Mouse (Mus musculus) adrenal gland, adult (tissue): Measurements from ENCODE around the gene Caskin2.

ENCODE experiments used
- DNase-seq, 2 experiments: peaks; one replicate each; pipeline ENCODE4 v3.0.0; 2022 to 2023; ENCODE audit warnings: low spot score in 1 of 2; ENCODE audit not compliant: inconsistent age in 2 of 2

Gene Caskin2

GRCm38 (mm10) chr11:115807971-115808370, 5.5 kb downstream of the Caskin2 start:
- peak in 1 of 2 experiments; percentile 23 for DNase-seq

GRCm38 (mm10) chr11:115807306-115807705, 6.1 kb downstream of the Caskin2 start:
- peak in 1 of 2 experiments; percentile 9 for DNase-seq

GRCm38 (mm10) chr11:115806154-115806553, 7.3 kb downstream of the Caskin2 start:
- peak in 1 of 2 experiments; percentile 35 for DNase-seq

DNA sequence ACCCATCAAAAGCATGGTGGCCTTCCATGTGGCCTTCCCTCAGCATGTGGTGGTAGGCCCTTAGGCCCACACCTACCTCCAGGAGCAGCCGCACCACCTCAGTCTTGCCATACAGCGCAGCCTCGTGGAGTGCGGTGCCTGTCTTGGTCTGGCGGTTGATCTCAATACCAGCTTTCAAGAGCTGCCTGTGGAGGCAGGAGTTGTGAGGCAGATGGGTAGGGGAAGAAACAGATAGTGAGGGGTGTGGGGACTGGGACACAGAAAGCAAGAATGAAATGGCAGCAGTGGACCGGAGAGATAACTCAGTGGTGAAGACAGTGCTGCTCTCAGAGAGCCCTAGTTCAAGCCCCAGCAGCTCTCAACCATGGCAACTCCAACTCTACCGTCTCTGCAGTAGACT, 8.4 kb downstream of the Caskin2 start:
- peak in 1 of 2 experiments; percentile 11 for DNase-seq

- peak in 1 of 2 experiments; percentile 29 for DNase-seq
Measured at GRCm38 (mm10) chr11:115803072-115803709, 10.2 kb downstream of the Caskin2 start.

DNA sequence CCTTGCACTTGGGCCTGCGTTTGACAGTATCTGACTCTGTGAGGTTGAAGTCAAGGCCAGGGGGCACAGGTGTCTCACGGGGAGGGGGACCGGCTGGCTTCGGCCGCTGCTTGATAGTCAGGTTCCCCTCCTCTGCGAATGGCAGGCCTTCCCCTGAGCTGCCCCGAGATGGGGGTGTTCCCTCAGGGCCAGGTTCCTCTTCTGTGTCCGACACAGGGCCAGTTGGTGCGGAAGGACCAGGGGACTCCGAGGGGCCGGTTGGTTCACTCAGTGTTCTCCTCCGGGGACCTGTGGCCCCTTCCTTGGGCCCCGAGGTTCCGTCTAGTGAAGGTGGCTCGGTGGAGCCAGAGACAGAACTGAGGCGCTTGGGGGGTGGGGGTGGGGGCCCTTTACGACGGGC, 12.5 kb downstream of the Caskin2 start:
- DNase-seq: peak in 1 of 2 experiments; percentile 12

GRCm38 (mm10) chr11:115797665-115798064, 15.8 kb downstream of the Caskin2 start:
- no peak for DNase-seq

DNA sequence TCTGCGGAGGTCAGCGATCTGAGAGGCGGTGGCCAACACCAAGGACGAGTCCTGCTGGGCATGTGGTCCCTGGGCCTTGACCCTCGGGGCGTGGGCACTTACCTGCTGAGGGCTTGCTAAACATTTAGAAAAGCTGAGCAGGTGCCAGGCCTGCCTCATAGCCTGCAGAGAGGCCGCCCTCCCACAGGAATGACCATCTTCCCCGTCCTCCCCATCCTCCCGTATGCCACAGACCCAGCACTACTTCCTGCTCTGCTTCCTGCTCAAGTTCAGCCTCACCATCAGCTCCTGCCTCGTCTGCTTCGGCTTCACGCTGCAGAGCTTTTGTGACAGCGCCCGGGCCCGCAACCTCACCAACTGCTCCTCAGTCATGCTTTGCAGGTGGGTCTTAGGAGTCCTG, 16.5 kb downstream of the Caskin2 start:
- no peak for DNase-seq

- DNase-seq: peak; percentile 87 to 91
Measured at GRCm38 (mm10) chr11:115792353-115792752, 21.1 kb downstream of the Caskin2 start.

DNA sequence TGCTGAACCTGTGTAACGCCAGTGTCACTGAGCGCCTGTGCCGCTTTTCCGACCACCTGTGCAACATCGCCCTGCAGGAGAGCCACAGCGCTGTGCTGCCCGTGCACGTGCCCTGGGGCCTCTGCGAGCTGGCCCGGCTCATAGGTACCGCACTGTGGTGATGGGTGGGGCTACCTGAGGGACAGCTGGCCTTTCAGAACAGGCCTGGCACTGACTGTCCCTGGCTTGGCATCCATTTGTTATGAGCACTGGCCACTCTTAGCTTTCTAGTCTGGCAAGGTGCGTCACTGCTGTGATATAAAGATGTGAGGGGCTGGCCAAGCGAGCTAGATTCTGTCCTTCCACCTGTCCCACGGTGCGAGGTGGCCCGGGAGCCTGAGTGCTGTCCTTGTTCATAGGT, 21.5 kb downstream of the Caskin2 start:
- no peak for DNase-seq

DNA sequence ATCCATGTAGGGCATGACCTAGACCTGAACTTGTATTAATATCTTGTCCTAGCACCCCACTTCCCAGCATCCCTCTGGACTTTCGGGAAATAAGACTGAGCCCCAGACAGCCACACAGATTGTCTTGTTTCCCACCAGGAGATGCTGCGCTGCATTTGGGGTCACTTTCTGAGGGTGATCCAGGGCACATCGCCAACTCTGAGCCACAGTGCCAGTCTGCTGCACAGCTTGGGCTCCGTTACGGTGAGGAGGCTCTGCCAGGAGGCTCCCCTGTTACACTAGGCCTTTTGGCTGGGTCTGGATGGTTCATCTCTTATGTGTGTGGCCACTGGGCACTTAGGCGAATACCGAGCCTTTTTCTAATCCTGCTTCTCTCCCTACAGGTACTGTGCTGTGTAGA, 23.7 kb downstream of the Caskin2 start:
- DNase-seq: no peak

- DNase-seq: no peak
Measured at GRCm38 (mm10) chr11:115786473-115786872, 27.0 kb downstream of the Caskin2 start.

GRCm38 (mm10) chr11:115780141-115781070, 33.0 kb downstream of the Caskin2 start:
- peak in 1 of 2 experiments; percentile 72 for DNase-seq

GRCm38 (mm10) chr11:115779038-115779571, 34.3 kb downstream of the Caskin2 start:
- DNase-seq: peak; percentile 93 to 96

DNA sequence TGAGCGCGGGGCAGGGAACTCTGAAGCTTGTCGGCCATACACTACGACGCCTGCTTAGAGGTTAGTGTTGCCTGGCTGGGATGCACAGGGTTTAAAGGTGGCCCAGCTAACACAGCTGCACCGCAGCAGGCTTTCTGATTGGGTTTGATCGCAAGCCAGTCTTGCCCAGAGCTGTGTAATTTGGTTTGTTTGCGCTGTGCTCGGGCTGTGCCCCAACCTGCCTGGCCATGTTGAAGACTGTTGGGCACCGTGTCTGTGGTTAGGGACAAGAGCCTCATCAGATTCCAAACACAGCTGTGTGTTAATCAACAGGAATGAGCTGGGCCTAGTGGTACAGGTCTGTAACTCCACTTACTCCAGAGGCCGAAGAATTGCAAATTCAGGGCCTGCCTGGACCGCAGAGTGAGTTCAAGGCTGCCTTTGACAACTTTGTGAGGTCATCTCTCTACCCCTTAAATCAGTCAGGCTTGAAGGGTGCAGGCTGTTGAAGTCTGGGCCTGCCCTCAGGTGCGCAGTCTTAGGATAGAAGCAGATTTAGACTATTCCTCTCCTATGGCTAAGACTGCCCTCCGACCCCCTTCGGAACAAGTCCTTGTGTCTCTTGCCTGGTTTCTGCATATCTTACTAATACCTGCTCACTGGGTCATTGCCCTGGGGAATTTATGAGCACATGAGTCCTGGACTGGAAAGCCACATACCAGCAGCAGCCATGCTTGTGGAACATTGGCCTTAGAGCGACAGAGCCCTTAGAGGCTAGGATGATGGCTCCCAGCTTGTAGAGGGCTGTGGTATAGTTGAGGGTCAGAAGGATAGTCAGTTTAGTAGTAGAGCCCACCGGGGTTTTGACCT, 35.7 kb downstream of the Caskin2 start:
- peak in 1 of 2 experiments; percentile 82 for DNase-seq

- peak; percentile 66 to 87 for DNase-seq
Measured at GRCm38 (mm10) chr11:115776954-115777353, 36.5 kb downstream of the Caskin2 start.

DNA sequence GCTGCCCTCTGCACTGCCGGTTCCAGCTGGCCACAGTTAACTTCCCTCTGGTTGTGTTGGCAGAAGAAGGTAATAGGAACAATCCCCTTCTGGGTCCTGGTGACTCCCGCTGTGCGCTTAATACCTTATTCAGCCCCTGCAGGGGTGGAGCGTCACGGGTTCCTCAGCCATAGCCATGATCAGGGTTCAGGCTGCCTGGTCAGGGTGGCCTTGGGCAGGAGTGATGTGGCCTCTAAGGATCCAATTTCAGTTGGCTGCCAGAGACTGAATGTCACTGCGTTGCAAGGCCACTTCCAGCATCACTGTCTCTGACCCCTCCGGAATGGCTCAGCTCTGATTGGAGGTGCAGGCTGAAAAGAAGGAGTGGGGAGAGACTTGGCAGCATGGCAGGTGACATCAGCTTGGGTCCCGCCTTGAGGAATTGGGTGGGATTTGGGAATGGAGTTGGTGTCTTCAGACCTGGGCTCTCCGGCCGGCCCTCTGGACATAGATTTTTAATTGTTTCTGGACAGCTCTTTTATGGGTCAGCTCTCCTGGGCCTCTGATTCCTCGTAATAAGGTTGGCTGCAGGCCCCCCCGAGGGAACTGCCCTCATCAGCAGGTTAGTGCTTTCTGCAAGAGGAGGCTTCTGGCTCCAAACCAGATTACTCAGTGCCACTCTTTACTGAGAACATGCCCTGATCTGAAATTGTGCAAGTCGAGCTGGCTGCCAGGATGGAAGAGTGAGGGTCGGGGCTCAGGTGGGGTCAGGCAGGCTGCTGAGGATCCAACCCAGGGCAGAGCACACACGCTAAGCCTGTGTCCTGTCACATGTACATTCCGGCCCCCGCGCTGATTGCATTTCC, 37.4 kb downstream of the Caskin2 start:
- DNase-seq: peak; percentile 93 to 96

GRCm38 (mm10) chr11:115774653-115775052, 38.8 kb downstream of the Caskin2 start:
- DNase-seq: peak in 1 of 2 experiments; percentile 11

- DNase-seq: peak; percentile 66 to 82
Measured at GRCm38 (mm10) chr11:115768896-115769295, 44.5 kb downstream of the Caskin2 start.

GRCm38 (mm10) chr11:115766981-115767380, 46.5 kb downstream of the Caskin2 start:
- DNase-seq: no peak
